Mouse (Mus musculus) liver, adult 2 months (tissue): ENCODE results near the gene Ppid.

Experiments used
- CTCF ChIP-seq: fragments of 200-500 bp; IDR thresholded peaks from 2 replicates; pipeline ENCODE4 v1.5.1; 2011; ENCODE audit warnings: low read depth, low read length, control low read depth
- POLR2A ChIP-seq: fragments of 200-500 bp; IDR thresholded peaks from 2 replicates; pipeline ENCODE4 v1.6.1; 2011; ENCODE audit warnings: low read length, control low read depth; ENCODE audit not compliant: insufficient read depth; ENCODE audit errors: extremely low read depth

- TF ChIP-seq POLR2A (no peak), CTCF (no peak)
Observed at GRCm38 (mm10) chr3:79569351-79569681, 21.8 kb upstream of the Ppid start.
